Mouse (Mus musculus): ENCODE measurements around the gene 4930447C04Rik.

- TF ChIP-seq EP300 (IDR thresholded peaks at IDR 0.05; ENCODE audit: insufficient read depth, low read depth, low read length) (no peak), POLR2A (IDR thresholded peaks at IDR 0.05; ENCODE audit: insufficient read depth, low read depth, low read length) (no peak)
Measured at GRCm38 (mm10) chr12:72940071-72940821, at the start of gene 4930447C04Rik.

All from heart, adult 2 months (tissue).